Mouse (Mus musculus) cortical plate, adult 2 months (tissue): ENCODE measurements around the gene Klf9.

Experiments used
- CTCF ChIP-seq: fragments of 200-500 bp; IDR thresholded peaks from 2 replicates; pipeline ENCODE4 v1.5.1; 2011; ENCODE audit warnings: mild to moderate bottlenecking, control low read depth, low read length; ENCODE audit not compliant: insufficient read depth; ENCODE audit errors: extremely low read depth
- POLR2A ChIP-seq: fragments of 200-500 bp; IDR thresholded peaks from 2 replicates; pipeline ENCODE4 v1.6.1; 2011; ENCODE audit warnings: mild to moderate bottlenecking, low read length, control low read depth; ENCODE audit not compliant: insufficient read depth; ENCODE audit errors: extremely low read depth

GRCm38 (mm10) chr19:23132720-23133426 is 8.2 kb upstream of the Klf9 start:
- no peak for TF ChIP-seq CTCF
- TF ChIP-seq POLR2A, result no peak
